Mouse (Mus musculus) cerebellum, adult 9-10 months (tissue): ENCODE measurements around the gene Ipmk.
"Not testable (repeated sequence)": the region's sequence is repeated elsewhere in the genome, so short reads cannot be mapped to it uniquely, and the experiment has no call there.

Experiments
- DNase-seq: peaks from one replicate; pipeline ENCODE4 v3.0.0; 2022

Ipmk gene

DNA sequence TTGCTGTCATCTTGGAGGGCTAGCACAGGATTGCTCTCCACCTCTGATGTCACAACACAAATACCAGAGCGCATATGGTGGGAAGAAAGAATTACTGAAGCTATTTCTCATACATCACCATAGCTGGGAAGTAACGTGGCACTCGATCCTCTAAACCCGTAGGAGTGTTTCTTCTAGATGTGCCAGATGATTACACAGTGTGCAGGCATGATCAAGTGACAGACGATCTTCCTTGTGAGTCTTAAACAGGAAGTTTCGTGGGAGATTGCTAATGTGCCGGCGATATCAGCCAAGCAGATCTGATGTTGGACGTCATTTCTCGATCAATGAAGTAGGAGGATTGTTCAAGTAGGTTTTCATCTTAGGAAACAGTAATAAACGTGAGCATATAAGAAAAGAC, 26.1 kb downstream of the Ipmk start:
- DNase-seq = no peak

DNA sequence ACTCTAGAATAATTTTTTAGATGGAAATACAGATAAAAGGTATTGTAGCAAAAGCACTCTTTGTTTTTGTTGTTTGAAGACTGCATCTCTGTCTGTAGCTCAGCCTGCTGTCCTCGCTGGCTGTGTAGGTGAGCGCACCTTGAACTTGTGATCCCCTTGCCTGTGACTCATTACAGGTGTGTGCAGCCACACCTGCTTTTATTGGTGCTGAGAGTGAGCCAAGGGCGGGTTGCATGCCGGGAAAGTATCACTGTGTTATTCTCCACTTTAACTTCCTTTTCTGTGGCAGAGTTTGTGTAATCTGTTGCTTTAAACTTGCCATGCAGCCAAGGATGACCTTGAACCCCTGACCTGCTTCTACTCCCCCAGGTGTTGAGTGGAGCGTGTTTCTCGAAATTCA, 28.5 kb downstream of the Ipmk start:
- no peak for DNase-seq

GRCm38 (mm10) chr10:71380406-71380805, 32.8 kb downstream of the Ipmk start:
- no peak for DNase-seq

DNA sequence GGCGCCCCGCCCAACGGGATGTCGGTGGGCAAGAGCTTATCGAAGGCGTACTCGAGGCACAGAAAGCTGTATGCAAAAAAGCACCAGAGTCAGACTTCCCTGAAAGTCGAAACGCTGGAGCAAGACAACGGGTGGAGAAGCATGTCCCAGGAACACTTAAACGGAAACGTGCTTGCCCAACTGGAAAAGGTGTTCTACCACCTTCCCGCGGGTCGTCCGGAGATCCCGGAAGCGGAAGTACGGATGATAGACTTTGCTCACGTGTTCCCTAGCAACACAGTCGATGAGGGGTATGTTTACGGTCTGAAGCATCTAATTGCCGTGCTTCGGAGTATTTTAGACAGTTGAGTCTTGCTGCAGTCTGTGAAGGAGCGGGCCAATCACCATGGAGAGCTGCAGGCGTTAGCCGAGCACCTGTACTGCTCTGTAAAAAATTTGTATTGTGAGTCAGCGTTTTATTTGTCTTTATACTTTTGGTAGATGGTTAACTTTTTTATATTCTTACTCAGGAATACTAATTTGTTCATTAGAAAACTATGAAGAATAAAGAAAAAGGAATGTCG, 34.0 kb downstream of the Ipmk start:
- no peak for DNase-seq

DNA sequence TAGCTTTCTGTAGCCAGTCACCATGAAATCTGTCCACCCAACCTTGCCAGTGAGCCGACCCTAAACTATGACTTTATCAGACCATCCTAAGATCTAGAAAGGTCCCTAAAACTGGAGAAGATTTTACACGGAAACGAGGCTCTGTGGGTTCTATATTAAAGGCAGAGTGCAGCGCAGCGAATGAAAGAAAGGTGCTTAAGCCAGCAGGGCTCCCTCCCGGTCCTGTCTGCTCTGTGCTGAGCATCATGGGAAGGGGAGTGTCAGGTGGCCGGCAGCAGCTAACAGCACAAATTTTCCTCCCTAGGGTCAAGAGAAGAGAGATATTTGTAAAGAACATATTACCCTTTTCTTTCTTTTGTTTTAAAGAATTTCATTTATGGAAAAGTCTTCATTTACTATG, 34.5 kb downstream of the Ipmk start:
- DNase-seq = no peak

GRCm38 (mm10) chr10:71382858-71383551, 35.4 kb downstream of the Ipmk start:
- DNase-seq = no peak

GRCm38 (mm10) chr10:71383552-71383924, 36.0 kb downstream of the Ipmk start:
- not testable (repeated sequence) for DNase-seq

DNA sequence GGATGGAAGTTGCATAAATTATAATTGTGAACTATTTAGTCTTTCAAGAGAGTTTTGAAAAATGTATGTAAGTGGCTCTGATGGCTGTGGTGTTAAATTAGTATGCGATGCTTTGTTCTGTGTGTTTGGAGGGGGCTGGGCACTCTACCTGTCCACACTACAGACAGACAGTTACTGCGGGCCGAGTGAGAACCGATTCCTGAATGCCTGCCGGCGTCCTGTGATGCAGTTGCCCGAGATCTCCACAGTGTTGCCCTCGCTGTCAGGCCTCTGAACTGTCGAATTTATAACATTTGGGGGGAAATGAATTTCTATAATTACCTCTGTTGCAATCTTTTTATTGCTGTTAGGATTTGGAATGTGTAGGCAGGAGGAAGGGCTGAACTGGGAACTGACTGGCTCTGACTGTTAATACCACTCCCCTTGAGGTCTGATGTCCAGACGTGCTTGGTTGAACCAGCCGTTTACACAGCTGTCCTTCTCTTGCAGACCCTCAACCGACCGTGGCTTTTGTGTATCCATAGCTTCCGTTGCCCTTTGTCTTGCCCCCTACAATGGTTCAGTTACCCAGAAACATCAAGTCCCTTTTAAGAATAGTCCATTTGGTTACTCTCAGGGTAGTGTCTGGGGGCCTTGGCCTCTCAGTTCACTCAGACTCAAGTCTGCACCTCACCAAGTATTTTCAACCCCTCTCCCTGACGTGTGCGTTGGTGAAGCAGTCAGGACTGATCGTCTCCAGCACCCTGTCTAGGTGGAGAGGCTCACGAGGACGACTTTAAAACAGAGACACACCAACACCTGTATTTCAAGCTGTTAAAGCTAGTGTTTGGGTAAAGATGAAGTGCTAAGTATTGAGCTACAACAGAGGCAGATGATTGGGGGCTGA, 36.8 kb downstream of the Ipmk start:
- DNase-seq = no peak

DNA sequence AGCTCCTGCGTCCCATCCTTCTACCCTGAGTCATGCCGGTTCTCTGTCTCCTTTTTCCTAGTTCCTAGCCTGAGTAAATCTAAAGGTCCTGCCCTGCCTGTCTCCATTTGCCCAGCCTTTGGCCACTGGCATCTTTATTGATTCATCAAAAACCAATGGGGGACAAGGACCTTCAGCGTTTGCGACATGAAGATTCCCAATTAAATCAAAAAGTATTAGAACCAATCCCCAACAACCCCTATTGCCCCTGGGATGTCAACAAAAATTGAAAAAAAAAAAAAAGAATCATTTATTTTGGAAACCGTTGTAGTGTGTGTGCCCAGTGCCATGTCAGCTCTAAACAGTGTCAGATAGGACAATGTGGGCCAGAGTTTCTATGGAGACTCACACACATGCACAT, 41.7 kb downstream of the Ipmk start:
- DNase-seq = no peak

GRCm38 (mm10) chr10:71398383-71399145, 51.0 kb downstream of the Ipmk start:
- DNase-seq = no peak

DNA sequence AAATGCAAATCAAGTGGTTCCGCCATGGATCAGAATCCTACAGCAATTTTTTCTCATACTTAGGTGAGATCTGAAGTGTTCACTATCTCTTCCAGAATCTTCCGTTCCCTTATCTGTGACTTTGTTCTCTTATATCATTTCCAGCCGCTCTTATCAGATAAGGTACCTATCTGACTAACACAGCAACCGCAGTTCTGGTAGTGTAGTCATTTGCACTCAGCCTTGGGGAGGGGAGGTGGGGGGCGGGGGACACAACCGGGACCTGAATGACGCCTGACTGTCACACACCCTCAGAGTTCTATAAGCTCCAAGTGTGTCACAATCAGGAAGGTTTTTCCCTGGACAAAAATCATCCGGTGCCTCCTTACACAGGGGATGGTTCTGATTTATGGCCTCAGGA, 51.8 kb downstream of the Ipmk start:
- no peak for DNase-seq

DNA sequence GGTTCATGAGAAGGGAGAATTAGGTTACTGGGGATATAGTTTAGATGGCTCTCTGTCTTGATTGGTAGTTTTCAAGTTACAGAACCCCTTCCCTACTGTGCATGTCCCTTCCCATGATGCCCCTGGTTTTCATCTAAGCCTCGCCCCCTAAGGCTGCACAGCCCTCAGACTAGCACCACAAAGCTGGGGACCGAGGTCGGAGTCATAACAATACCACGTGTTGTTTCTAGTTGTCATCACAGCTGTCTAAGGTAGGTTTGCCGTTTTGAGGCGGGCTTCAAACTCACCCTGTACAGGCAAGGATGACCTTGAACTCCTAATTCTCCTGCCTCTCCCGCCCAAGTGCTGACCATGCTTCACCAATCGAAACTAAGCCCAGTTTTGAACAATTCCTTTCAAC, 52.4 kb downstream of the Ipmk start:
- no peak for DNase-seq

DNA sequence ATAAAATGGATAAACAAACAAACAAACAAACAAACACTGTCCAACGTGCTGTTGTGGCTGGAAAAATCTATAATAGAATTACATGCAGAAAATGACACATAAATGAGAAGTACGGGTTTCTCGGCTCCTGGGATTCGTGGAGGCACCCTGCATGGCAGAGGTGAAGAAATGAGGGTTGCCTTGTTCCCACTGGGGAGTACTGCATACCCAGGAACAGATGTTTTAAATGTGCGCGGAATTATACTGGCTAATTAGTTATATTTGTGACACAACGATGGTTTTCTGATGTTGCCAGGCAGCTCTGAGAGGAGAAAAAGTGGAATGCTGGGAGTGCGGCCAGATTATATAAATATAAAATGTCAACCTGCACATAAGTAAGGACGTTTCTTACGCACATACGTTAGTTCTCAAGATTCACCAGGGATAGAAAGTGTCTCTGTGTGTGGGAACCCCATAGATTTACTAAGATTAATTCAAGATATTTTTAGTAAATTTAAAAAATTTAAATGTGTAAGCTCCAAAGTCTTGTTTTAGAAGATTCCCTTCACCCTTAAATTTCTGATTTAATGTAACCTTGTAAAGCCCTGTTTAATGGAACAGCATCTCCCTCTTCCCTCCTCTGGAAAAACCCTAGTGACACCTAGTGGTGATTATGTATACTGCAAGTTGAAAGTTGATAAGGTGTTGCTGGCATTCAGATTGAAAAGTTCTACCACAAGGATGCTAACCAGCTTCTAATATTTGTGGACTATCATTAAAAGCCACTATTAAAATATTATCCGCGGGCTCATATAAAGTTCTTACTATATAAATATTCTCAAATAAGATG, 53.5 kb downstream of the Ipmk start:
- DNase-seq = peak; percentile 77

- no peak for DNase-seq
Measured at GRCm38 (mm10) chr10:71403638-71404037, 56.1 kb downstream of the Ipmk start.

- DNase-seq = no peak
Measured at GRCm38 (mm10) chr10:71405523-71406217, 58.1 kb downstream of the Ipmk start.

GRCm38 (mm10) chr10:71409948-71410347, 62.4 kb downstream of the Ipmk start:
- no peak for DNase-seq

GRCm38 (mm10) chr10:71413401-71413800, 65.8 kb downstream of the Ipmk start:
- no peak for DNase-seq

GRCm38 (mm10) chr10:71421531-71421930, 74.0 kb downstream of the Ipmk start:
- no peak for DNase-seq

DNA sequence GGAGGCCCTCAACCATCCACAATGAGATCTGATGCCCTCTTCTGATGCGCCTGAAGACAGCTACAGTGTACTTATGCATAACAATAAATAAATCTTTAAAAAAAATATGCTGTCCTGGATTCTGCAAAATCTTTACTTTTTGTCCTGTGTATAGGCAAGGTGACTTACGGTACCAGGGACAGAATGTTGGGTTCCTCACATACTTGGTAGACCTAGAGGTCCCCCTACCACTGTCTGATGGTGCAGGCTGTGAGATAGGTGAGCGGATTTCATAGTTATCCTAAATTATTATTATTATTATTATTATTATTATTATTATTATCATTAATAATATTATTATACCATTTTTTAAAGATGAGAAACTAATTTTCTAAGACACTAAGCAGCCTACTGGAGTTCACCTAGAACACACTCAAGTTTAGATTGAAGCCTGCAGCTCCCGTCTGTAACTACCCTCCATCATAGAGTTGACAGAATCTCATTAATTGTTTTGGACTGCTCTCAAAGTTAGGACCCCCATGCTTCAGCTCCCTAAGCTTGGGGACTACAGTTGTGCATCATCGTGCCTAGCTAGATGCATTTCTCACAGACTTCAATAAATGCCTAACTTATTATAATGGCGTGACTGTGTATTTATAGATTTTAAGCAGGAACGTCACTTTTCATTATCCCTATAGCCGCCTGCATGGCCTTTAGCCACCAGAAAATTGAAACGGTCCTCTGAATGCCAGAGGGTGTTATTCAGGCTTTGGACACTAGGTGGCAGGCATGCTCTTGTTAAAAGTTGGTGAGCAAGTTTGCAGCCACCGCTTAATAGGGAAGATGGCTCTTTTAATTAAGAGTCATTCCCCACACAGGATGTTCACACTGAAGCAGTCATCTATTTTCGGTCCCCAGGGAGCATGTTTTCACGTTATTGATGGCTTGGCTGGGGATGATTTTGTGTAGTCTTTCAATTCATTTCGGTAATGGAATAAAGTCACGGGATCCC, 74.8 kb downstream of the Ipmk start:
- peak; percentile 60 for DNase-seq

- no peak for DNase-seq
Measured at GRCm38 (mm10) chr10:71426740-71427139, 79.2 kb downstream of the Ipmk start.
